Mouse (Mus musculus) megakaryocyte, embryonic 14.5 days (primary cell): Measurements from ENCODE around the gene Echdc1.

ENCODE experiments used
- FLI1 ChIP-seq: IDR thresholded peaks from 2 replicates; pipeline ENCODE4 v1.6.1; 2012; ENCODE audit warnings: low read length, inconsistent platforms, mixed read lengths
- GATA1 ChIP-seq: IDR thresholded peaks from 3 replicates; pipeline ENCODE4 v1.6.1; 2012; ENCODE audit warnings: mixed read lengths, low read length, inconsistent platforms, borderline replicate concordance

DNA sequence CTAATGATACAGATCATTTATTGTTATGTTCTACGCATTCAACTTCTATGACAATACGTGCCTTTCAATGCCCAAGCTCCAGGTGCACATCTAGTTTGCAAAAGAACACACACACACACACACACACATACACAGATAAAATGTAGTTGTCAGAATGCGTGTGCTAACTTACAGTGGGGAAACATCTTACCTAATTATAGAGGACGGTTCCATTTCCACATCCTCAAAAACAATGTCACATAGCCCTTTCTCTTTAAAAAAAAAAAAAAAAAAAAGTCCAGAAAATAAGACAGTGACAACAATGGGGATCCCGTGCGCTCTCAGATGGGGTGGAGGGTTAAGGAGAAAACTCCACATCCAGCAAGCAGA is 48.1 kb downstream of the Echdc1 start:
- no peak for TF ChIP-seq GATA1
- TF ChIP-seq FLI1 = no peak
